Mouse (Mus musculus) heart, adult 9 months (tissue): ENCODE results near the gene Lrrc74b.
A peak's percentile ranks its signal among the peaks of the same experiment; 100 is the strongest.
"Not testable (repeated sequence)": the region's sequence is repeated elsewhere in the genome, so short reads cannot be mapped to it uniquely, and the experiment has no call there.

Experiments used
- DNase-seq, 2 experiments: peaks; one replicate each; pipeline ENCODE4 v3.0.0; 2022; ENCODE audit warnings: low spot score in 2 of 2

Gene Lrrc74b

DNA sequence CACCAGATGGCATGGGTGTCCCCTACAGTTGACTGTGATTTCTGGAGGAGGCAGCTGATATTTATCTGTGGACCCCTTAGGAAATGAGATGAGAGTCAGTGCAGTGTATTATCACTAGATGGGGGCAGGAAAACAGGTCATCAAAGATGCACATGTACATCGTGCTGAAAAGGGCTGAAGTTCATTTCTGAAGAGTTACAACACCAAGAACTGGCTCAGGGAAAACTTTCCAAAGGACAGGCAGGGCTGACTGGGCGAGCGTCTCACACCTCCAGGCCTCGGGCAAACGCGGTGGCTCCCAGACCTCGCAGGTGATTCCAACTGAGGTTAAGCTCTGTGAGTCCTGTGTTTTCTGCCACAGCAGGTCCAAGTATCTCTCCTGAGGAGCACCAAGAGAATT is 8.2 kb downstream of the Lrrc74b start:
- DNase-seq: no peak

DNA sequence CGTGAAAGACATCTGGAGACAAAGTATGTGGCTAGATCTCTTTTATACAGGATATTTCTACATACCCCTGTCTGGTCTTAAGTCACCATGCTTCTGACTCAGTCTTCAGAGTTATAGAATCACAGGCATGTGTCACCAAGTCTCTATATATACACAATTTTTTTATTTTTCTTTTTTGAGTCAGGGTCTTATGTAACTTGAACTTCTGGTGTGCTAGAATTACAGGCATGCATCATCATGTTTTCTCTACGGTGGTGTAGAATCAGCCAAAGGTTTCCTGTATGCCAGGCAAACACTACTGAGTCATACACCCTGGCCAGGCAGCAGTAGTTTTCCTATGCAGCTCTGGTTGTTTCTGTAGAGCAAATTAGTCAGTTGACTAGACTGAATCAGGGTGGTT is 18.4 kb downstream of the Lrrc74b start:
- DNase-seq: no peak

DNA sequence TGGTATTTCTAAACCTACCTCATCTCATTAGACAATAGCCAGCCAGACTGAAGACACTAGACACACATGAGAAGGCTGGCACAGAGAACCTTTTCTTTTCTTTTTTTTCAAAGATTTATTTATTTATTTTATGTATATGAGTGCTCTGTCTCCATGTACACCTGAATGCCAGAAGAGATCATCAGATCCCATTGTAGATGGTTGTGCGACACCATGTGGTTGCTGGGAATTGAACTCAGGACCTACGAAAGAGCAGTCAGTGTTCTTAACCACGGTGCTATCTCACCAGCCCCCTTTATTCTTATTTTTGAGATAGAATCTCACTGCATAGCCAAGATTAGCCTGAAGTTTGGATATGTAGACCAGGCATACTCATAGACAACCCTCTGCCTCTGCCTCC is 24.5 kb downstream of the Lrrc74b start:
- no peak for DNase-seq

DNA sequence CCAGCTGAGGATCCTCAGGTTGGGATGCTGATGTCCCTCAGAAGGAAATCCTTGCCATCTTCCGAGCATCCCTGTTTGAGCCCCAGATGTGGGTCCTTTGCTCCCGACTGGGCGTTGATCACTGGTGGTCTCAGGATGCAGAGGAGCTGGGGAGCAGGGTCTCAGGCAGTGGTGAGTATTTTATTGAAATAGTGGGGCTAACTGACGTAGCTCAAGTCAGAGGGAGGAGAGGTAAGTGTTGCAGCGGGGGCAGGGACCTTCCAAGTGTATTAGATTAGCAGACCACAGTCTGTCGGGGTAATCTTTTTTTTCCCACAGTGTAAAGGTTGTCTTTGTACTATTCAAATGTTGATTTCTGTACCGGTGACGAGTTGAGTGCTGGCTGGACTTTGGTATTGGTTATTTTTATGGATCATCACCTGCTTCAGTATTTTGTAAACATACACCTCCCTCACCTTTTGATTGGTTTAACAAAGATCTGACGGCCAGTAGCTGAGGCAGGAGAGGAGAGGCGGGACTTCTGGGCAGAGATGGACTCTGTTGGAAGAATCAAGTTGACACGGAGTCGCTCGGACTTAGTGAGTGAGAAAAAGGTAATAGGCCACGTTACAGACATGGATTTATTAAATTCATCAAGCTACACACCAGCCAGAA is 28.2 kb downstream of the Lrrc74b start:
- DNase-seq: no peak

DNA sequence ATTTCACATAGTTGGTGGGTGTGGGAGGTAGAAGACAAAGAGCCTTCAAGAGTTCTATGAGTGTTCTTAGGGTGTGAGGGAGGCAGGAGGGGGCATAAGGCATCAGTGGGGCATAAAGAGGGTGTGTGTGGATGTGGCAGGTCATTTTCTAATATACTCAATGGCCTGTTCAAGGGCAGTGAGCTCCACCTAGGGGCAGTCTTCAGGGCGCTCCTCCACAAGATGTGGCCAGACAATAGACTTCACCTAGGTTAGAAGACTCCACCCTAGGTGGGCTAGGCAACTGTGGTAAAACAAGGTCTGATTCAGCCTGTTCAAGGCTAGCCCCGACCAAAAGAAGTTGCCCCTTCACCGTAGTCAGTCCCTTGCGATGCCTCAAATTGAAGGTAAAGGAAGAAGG is 28.8 kb downstream of the Lrrc74b start:
- no peak for DNase-seq

DNA sequence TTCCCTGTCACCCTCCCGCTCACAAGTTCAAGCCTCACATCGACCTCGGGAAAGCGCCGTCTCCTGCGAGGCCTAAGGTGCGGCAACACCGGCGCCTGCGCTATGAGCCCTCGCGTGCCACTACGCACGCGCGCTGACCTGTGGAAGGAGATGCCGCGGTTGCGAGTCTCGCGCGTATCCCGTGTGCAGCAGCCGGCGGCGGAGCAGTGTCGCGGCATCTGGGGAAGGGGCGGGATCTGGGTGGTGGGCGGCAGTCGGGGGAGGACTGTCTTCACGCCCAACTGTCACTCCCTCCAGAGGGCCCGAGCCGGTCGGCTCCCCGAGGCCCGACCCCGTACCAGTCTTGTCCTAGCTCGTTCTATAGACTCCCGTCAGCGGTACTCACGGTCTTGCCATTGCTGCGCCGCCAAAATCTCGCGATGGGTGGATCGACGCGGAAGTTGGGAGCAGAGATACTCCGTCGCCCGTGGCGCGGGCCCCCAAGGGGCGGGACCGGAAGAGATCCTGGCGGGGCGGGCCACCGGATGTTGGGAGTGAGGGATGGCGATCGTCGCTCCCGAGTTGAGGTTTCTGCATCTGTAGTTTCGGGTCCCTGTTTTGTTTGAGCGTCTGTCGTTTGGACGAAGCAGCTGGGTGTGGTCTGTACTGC is 30.3 kb downstream of the Lrrc74b start, which contains the start of gene Thap7:
Gene Thap7, minus strand, starts transcription at position 497 of the 649 bp plus-strand sequence.
- peak; percentile 93 to 95 for DNase-seq

DNA sequence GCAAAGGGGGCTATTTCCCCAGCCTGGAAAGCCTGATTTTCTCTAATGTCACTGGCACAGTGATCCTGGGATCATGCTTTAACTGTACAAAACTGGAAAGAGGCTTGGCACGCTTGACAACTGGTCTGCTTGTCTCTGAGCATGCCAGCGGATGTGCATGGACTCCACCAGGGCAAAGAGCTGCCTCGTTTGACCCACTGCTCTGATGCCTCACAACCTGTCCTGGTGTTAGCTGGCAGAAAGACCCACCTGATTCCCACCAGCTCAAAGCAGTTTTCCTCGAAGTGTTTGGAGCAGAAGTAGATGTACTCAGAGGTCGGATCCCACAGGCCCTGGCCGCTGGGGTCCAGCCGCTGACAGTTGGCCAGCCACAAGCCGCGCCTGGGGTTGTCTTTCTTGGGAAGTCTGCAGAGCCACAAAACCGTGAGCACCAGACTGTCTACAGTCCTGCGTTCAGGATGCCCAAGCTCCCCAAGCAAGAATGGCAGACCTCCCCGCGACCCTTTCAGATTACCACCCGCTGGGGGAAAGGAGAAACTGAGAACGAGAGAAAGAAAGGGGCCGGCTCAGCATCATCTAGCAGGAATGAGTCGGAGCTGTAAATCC is 31.0 kb downstream of the Lrrc74b start:
- no peak for DNase-seq

DNA sequence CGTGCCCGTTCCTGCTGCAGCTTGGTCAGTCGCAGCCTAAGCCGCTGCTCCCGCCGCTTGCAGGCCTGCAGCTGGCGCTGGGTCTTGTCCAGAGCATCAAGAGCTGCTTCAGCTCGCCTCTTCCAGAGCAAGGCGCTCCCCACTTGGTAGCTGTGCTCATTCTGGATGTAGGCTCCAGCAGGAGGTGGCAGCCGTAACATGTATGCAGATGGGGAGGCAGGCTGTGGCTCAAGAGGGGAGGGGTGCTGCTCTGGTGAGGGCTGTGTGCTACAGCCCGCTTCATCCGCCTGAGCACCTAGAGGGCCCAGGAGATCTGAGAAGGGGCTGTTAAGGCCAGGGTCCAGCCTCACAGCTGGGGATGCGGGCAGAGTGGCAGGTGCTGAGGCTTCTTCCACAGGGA is 32.8 kb downstream of the Lrrc74b start:
- DNase-seq: no peak

DNA sequence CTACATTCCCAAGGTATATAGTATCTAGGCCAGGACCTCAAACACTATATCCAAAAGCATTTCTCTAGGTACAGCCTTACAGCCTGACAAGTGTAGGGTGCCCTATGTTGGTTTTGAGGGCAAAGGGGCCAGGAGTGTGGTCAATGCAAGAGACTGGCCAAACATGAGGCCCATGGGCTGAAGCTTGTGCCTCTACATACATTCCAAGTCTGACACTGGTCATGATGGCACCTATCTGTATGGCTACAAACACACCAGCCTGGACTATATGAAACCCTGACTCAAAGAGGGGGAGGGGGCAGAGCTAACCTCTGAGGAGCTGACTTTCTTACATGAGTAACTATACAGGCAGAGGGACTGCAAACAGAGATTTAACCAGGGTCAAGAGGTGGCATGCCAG is 33.4 kb downstream of the Lrrc74b start:
- no peak for DNase-seq

DNA sequence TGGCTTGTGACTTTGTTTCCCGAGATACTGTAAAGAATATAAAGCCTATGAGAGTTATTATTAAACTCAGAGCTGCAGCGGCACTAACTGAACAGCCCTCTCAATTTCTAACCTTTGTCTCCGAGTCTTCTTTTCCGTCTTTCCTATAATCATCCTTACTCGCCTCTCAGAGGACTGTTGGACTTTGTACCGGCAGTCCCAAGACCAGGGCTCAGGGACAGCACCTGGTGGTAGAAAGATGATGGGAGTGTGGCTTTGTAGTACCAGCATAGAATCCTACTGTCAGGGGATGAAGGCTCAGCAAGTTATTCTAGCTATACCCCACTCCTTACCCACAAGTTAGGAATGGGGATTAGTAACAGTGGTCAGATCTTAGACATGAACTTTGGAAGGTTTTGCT is 34.8 kb downstream of the Lrrc74b start:
- no peak for DNase-seq

DNA sequence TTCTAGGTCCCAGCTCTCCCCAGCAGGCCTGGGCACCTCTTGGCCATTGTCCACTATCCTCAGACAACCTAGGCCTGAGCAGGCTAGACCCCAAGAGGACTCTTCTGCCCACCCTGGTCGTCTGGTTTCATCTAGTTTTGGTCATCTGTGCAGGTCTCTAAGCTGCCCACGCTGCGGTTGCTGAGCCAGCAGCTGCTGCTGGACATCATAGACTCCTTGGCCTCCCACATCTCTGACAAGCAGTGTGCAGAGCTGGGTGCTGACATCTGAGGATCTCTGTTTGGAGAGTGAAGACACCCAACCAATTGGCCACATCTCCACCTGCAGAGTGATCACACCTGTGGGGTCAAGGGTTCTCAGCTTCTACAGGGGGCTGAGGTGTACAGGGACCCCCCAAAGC is 35.5 kb downstream of the Lrrc74b start:
- DNase-seq: no peak

DNA sequence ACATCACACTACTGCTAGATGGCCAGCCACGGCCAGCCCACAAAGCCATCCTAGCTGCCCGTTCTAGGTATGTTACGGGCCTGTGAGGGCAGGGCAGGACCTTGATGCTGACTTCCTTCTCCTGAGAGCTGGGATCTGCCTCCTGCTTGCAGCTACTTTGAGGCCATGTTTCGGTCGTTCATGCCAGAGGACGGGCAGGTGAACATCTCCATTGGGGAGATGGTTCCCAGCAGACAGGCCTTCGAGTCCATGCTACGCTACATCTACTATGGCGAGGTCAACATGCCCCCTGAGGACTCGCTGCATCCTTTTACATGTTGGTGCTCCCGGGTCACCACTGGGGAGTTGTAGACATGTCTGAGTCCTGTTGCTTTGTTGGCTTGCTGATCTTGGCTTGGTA is 36.9 kb downstream of the Lrrc74b start:
- no peak for DNase-seq

DNA sequence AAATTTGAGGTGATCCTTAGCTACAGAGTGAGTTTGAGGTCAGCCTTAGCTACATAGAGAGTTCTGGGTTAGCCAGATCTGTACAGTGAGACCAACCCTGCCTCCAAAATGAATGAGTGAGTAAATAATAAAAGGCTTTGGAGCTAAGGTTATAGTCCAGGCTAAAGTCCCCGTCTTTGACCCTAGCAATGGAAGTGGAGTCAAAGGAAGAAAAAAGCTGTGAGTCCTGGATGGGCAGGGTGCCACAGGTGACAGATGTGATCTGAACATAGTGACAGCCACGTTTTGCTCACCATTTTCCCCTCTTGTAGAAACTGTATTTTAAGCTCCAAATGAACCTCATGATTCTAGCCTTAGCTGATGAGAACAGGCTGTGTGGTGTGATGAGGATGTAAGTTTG is 42.1 kb downstream of the Lrrc74b start:
- no peak for DNase-seq

DNA sequence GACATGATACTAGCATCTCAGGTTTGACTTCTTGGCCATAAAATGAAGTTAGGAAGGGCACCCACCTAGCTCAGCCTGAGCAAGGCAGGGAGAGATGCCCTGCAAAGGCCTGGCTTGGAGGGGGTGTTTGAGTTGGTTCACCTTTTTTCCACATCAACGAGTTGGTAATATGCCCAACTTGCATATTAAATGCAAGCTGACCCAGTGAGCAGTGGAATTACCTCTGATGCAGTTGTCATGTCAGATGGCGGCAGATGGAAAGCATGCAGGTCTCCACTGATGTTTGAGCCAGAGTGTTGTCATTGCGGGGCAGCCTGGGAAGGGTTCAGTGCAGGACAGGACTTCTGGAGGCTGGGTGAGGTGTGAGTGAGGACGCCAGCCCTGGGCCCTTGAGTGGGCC is 49.6 kb downstream of the Lrrc74b start:
- no peak for DNase-seq

DNA sequence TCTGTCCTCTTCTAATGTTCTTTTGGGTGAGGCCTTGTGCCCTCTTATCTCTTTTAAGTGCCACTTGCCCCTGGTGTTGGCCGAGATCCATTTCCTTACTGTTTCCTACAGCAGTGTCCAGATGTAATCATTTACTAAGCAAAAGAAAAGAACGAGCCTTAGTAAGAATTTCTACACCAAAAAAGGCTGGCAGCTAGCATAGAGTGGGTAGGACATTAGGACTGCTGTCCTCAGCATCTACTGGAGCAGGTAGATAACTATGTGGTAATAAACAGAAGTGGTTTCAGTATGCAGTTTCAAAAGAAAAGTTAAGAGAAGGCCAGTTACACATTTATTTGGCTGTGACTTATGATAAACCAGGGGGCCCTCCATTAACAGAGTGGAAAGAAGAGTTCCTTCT is 50.4 kb downstream of the Lrrc74b start:
- no peak for DNase-seq

DNA sequence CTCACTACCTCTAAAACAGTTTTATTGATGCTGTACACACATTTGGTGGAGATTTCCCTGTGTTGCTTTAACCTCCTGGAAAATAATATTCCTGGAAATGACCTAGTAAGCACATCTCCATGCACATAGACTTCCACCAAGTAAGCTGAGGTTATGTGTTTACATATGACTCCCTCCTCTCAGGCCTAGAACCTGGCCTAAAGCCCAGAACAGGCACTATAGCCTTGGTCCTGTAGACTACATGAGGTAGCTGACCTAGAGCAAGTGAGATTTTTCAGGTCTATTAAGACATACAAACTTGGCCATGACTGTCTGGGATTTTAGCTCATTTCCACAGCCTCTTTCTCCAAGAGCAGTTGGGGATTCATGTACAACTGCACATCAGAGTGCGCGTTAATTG is 50.9 kb downstream of the Lrrc74b start:
- no peak for DNase-seq

DNA sequence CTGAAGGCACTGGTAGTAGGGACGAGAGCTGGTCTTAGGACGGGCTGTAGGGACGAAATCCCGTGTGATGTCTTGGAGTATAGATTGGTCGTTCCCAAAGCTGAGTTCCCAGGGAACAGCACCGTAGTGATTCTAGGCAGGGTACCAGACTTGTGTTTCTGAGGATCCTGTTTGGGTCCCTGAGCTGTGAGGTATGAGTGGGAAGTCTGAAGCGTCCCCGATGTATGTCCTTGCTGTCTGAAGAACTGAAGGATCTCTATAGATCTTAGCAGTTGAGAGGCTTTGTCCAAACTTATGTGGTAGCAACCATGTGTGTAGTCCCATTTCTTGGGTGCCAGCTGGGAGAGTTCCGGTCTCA is 51.8 kb downstream of the Lrrc74b start:
- no peak for DNase-seq

DNA sequence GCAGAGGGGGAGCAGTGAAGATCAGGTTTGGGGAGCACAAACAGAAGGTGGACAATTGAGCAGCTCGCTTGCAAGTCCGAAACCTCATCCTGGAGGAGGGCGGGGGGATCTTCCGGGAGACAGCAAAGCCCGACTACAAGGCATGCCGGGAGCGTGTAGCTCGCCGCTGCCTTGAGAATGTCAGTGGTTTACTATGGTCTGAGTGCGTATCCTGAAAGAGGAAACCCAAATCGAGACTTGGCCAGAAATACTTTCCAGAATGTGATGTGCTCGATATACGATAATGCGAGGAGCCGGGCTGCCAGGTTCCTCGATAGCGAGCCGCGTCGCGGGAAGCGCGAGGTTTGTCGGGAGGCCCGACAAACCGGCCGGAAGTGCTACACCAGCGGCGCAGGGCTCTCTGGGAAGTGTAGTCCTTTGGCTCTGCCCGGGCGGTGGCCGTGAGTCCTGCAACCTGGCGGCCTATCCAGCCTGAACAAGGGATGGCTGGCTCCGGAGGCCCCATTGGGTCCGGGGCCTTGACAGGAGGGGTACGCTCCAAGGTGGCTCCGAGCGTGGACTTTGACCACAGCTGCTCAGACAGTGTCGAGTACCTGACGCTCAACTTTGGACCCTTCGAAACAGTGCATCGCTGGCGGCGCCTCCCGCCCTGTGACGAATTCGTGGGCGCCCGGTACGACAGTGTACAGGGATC is 52.4 kb downstream of the Lrrc74b start, which contains the start of gene Lztr1:
Gene Lztr1, plus strand, starts transcription at position 143 of the 694 bp plus-strand sequence.
- peak; percentile 82 to 89 for DNase-seq

DNA sequence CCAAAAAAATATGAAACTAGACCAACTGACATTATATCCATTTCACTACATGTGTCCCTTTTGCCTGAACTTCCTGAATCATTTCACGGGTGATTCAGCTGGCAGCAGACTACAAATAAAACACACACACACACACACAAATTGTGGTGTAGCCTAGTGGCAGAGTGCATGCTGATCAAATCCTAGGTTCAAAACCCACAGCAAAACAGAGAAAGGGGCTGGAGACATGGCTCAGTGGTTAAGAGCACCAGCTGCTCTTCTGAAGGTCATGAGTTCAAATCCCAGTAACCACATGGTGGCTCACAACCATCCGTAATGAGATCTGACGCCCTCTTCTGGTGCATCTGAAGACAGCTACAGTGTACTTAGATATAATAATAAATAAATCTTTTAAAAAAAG is 53.0 kb downstream of the Lrrc74b start:
- DNase-seq: not testable (repeated sequence)

DNA sequence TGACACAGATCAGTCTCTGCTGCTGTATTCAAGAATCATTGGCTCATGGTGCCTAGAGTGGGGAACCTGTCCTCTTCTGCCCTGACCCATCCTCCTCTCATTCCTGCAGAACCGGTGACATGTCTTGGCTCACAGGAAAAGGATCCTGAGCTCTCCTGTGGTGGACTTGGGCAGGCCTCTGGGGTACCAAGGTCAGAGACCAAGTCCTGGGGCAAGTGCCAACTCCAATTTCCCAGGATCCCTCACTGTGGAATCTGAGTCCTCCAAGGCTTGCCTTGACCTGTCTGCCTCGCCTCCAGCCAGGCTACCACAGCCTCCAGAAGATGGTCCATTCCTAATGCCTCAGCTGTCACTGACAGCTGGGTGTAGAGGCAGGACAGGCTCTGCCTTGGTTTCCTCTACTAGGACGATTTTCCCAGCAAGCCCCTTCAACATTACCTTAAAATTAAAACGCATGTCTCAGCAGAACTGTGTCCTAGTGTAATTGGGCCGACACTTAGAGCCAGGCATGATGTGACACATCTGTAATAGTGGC is 54.0 kb downstream of the Lrrc74b start:
- DNase-seq: no peak

DNA sequence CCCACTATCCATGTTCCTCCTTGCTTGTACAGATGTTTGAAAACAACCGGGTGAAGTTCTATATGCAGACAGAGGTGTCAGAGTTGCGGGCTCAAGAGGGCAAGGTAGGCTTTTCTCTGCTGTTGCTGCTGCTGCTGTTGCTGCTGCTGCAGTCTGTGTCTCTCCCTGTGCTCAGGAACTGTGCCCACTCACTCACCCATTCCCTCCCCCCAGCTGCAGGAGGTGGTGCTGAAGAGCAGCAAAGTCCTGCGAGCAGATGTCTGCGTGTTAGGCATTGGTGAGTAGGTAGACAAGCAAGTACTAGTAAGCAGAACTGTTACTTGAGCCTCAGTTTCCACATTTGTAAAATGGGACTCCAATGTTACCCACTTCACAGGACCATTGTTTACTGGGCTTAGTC is 58.4 kb downstream of the Lrrc74b start:
- no peak for DNase-seq

DNA sequence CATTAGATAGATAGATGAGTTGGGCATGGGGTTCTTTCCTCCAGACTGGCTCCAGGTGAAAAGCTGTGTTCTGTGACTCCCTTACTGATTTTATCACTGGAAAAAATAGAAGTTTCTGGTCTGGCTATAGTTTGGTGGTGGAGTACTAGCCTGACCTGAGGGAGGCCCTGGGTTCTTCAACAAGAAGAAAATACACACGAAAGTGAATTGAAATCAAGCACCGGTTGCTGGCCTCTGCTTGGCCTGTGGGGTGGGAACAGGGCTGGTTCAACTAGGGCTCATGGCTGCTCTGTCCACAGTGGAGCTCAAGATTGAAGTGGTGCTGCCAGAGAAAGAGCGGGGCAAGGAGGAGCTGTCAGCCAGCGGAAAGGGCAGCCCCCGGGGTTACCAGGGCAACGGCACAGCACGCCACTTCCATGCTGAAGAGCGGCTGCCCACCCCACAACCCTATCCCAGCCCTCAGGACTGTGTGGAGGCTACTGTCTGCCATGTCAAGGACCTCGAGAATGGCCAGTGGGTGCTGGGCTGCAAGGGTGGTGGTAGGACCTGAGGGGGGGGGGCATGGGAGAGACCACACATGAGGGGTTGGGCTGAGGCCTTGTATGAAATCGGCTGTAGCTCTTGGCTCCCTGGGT is 61.7 kb downstream of the Lrrc74b start:
- DNase-seq: no peak
